Mouse (Mus musculus): ENCODE results near the gene Foxc2.

Foxc2 gene

GRCm38 (mm10) chr8:121115948-121116347 lies at the start of gene Foxc2:
Foxc2 (plus strand) TSS chr8:121116171.
- peak; percentile 23 for DNase-seq

GRCm38 (mm10) chr8:121071454-121071853 lies 44.5 kb upstream of the Foxc2 start:
- DNase-seq: no peak

GRCm38 (mm10) chr8:121072406-121073130 lies 43.4 kb upstream of the Foxc2 start:
- no peak for DNase-seq

- no peak for DNase-seq
Measured at GRCm38 (mm10) chr8:121073174-121074107, 42.5 kb upstream of the Foxc2 start.

GRCm38 (mm10) chr8:121074108-121074847 lies 41.7 kb upstream of the Foxc2 start:
- no peak for DNase-seq

- DNase-seq: no peak
Measured at GRCm38 (mm10) chr8:121074848-121075145, 41.2 kb upstream of the Foxc2 start.

- DNase-seq: no peak
Measured at GRCm38 (mm10) chr8:121075936-121076335, 40.0 kb upstream of the Foxc2 start.

GRCm38 (mm10) chr8:121076555-121076954 lies 39.4 kb upstream of the Foxc2 start:
- DNase-seq: no peak

GRCm38 (mm10) chr8:121078721-121079120 lies 37.2 kb upstream of the Foxc2 start:
- DNase-seq: no peak

GRCm38 (mm10) chr8:121079201-121079600 lies 36.8 kb upstream of the Foxc2 start:
- no peak for DNase-seq

- no peak for DNase-seq
Measured at GRCm38 (mm10) chr8:121079944-121080343, 36.0 kb upstream of the Foxc2 start.

GRCm38 (mm10) chr8:121080361-121081090 lies 35.4 kb upstream of the Foxc2 start:
- no peak for DNase-seq

- DNase-seq: no peak
Measured at GRCm38 (mm10) chr8:121081398-121081797, 34.6 kb upstream of the Foxc2 start.

GRCm38 (mm10) chr8:121082218-121083092 lies 33.5 kb upstream of the Foxc2 start:
- DNase-seq: no peak

GRCm38 (mm10) chr8:121083093-121083935 lies 32.7 kb upstream of the Foxc2 start:
- DNase-seq: no peak

- DNase-seq: no peak
Measured at GRCm38 (mm10) chr8:121083936-121084209, 32.1 kb upstream of the Foxc2 start.

GRCm38 (mm10) chr8:121084210-121084951 lies 31.6 kb upstream of the Foxc2 start, which contains the start of gene Foxf1:
Foxf1 (plus strand) TSS chr8:121084386.
- DNase-seq: no peak

GRCm38 (mm10) chr8:121085011-121085410 lies 31.0 kb upstream of the Foxc2 start:
- DNase-seq: no peak

GRCm38 (mm10) chr8:121085561-121085960 lies 30.4 kb upstream of the Foxc2 start:
- DNase-seq: no peak

Measured in cerebellum, adult 11-12 months (tissue).